Mouse (Mus musculus): ENCODE results near the gene Vsnl1. TPM values are rescaled to one million over a fixed set of nuclear protein-coding genes. Genes with fewer than 3 reads are reported as not detected.

The Vsnl1 gene
- polyA plus RNA-seq, 1 experiment from 2014 or later = 0.05 TPM

GRCm38 (mm10) chr12:11391244-11391949 lies 45.0 kb downstream of the Vsnl1 start:
- Histone ChIP-seq H3K27me3 (ENCODE audit: insufficient read depth, low read length) (no peaks in the 10 kb centered on the region), H3K4me3 (replicated peaks; ENCODE audit: low read depth, low read length) (no peak overlapping the region)

GRCm38 (mm10) chr12:11389141-11389540 lies 47.3 kb downstream of the Vsnl1 start:
- Histone ChIP-seq H3K4me2 (ENCODE audit: low read length) (no peak overlapping the region), H3K9me3 (replicated peaks; ENCODE audit: low read length) (no peaks in the 10 kb centered on the region), H3K9ac (ENCODE audit: low read depth, low read length) (no peak overlapping the region), H3K27ac (no peak overlapping the region), H3K4me1 (replicated peaks; ENCODE audit: insufficient read depth, low read length) (no peaks in the 10 kb centered on the region), H3K4me3 (replicated peaks; ENCODE audit: low read depth, low read length) (no peak overlapping the region), H3K27me3 (ENCODE audit: insufficient read depth, low read length) (no peaks in the 10 kb centered on the region), H3K36me3 (ENCODE audit: insufficient read depth, low read length) (no peaks in the 10 kb centered on the region)
- DNase-seq (ENCODE audit: low spot score) = no peak
- peak; percentile 13; the same call in 1 of the 2 replicates for ATAC-seq (replicated peaks; ENCODE audit: low FRiP score, low read depth)
- WGBS = 84% methylated on average over 7 of the region's 7 CpGs
- no peak for TF ChIP-seq CTCF (IDR thresholded peaks at IDR 0.05; ENCODE audit: low read depth)

More at GRCm38 (mm10) chr12:11391244-11391949, 45.0 kb downstream of the Vsnl1 start:
- TF ChIP-seq CTCF (IDR thresholded peaks at IDR 0.05; ENCODE audit: low read depth) = no peak
- ATAC-seq (replicated peaks; ENCODE audit: low FRiP score, low read depth) = 0 out of 2 replicates have a peak, but pooled peaks have one; percentile 25
- no peaks in the 10 kb centered on the region for H3K36me3 ChIP-seq (ENCODE audit: insufficient read depth, low read length)
- 45% methylated on average over 7 of the region's 7 CpGs for WGBS
- H3K4me1 ChIP-seq (replicated peaks; ENCODE audit: insufficient read depth, low read length) = no peaks in the 10 kb centered on the region
- H3K9me3 ChIP-seq (replicated peaks; ENCODE audit: low read length) = no peaks in the 10 kb centered on the region
- H3K27ac ChIP-seq = no peak overlapping the region
- H3K4me2 ChIP-seq (ENCODE audit: low read length) = no peak overlapping the region
- peak; percentile 57 for DNase-seq (ENCODE audit: low spot score)
- H3K9ac ChIP-seq (ENCODE audit: low read depth, low read length) = no peak overlapping the region

- no peak overlapping the region for H3K4me3 ChIP-seq (replicated peaks; ENCODE audit: low read depth, low read length)
- no peaks in the 10 kb centered on the region for H3K36me3 ChIP-seq (ENCODE audit: insufficient read depth, low read length)
- ATAC-seq (replicated peaks; ENCODE audit: low FRiP score, low read depth) (no peak), DNase-seq (ENCODE audit: low spot score) (no peak)
- no peak overlapping the region for H3K27ac ChIP-seq
- H3K9ac ChIP-seq (ENCODE audit: low read depth, low read length) = no peak overlapping the region
- WGBS = 87% methylated on average over 1 of the region's 1 CpGs
- no peaks in the 10 kb centered on the region for H3K4me1 ChIP-seq (replicated peaks; ENCODE audit: insufficient read depth, low read length)
- no peaks in the 10 kb centered on the region for H3K27me3 ChIP-seq (ENCODE audit: insufficient read depth, low read length)
- no peaks in the 10 kb centered on the region for H3K9me3 ChIP-seq (replicated peaks; ENCODE audit: low read length)
- no peak overlapping the region for H3K4me2 ChIP-seq (ENCODE audit: low read length)
- TF ChIP-seq CTCF (IDR thresholded peaks at IDR 0.05; ENCODE audit: low read depth) = no peak
Observed at GRCm38 (mm10) chr12:11384754-11385153, 51.7 kb downstream of the Vsnl1 start.

GRCm38 (mm10) chr12:11379396-11379795 lies 57.0 kb downstream of the Vsnl1 start:
- TF ChIP-seq CTCF (IDR thresholded peaks at IDR 0.05; ENCODE audit: low read depth) = no peak
- no peak overlapping the region for H3K4me2 ChIP-seq (ENCODE audit: low read length)
- DNase-seq (ENCODE audit: low spot score) = no peak
- H3K9me3 ChIP-seq (replicated peaks; ENCODE audit: low read length) = no peaks in the 10 kb centered on the region
- H3K36me3 ChIP-seq (ENCODE audit: insufficient read depth, low read length) = no peaks in the 10 kb centered on the region
- no peak overlapping the region for H3K27ac ChIP-seq
- H3K27me3 ChIP-seq (ENCODE audit: insufficient read depth, low read length) = no peaks in the 10 kb centered on the region
- no peak overlapping the region for H3K9ac ChIP-seq (ENCODE audit: low read depth, low read length)
- no peaks in the 10 kb centered on the region for H3K4me1 ChIP-seq (replicated peaks; ENCODE audit: insufficient read depth, low read length)
- H3K4me3 ChIP-seq (replicated peaks; ENCODE audit: low read depth, low read length) = no peak overlapping the region
- 66% methylated on average over 2 of the region's 2 CpGs for WGBS
- no peak for ATAC-seq (replicated peaks; ENCODE audit: low FRiP score, low read depth)

- Histone ChIP-seq H3K9ac (ENCODE audit: low read depth, low read length) (no peak overlapping the region), H3K4me1 (replicated peaks; ENCODE audit: insufficient read depth, low read length) (no peaks in the 10 kb centered on the region), H3K4me3 (replicated peaks; ENCODE audit: low read depth, low read length) (no peak overlapping the region), H3K4me2 (ENCODE audit: low read length) (no peak overlapping the region), H3K9me3 (replicated peaks; ENCODE audit: low read length) (no peaks in the 10 kb centered on the region), H3K27me3 (ENCODE audit: insufficient read depth, low read length) (no peaks in the 10 kb centered on the region), H3K27ac (no peak overlapping the region), H3K36me3 (ENCODE audit: insufficient read depth, low read length) (no peaks in the 10 kb centered on the region)
- no peak for TF ChIP-seq CTCF (IDR thresholded peaks at IDR 0.05; ENCODE audit: low read depth)
- DNase-seq (ENCODE audit: low spot score) (no peak), ATAC-seq (replicated peaks; ENCODE audit: low FRiP score, low read depth) (no peak)
- 68% methylated on average over 4 of the region's 4 CpGs for WGBS
Observed at GRCm38 (mm10) chr12:11370056-11370455, 66.4 kb downstream of the Vsnl1 start.

GRCm38 (mm10) chr12:11367099-11367765 lies 69.2 kb downstream of the Vsnl1 start:
- no peak overlapping the region for H3K4me2 ChIP-seq (ENCODE audit: low read length)
- no peaks in the 10 kb centered on the region for H3K27me3 ChIP-seq (ENCODE audit: insufficient read depth, low read length)
- no peak for DNase-seq (ENCODE audit: low spot score)
- 49% methylated on average over 3 of the region's 3 CpGs for WGBS
- H3K4me3 ChIP-seq (replicated peaks; ENCODE audit: low read depth, low read length) = no peak overlapping the region
- no peaks in the 10 kb centered on the region for H3K9me3 ChIP-seq (replicated peaks; ENCODE audit: low read length)
- ATAC-seq (replicated peaks; ENCODE audit: low FRiP score, low read depth) = no peak
- H3K9ac ChIP-seq (ENCODE audit: low read depth, low read length) = no peak overlapping the region
- no peak for TF ChIP-seq CTCF (IDR thresholded peaks at IDR 0.05; ENCODE audit: low read depth)
- no peaks in the 10 kb centered on the region for H3K4me1 ChIP-seq (replicated peaks; ENCODE audit: insufficient read depth, low read length)
- H3K27ac ChIP-seq = no peak overlapping the region
- H3K36me3 ChIP-seq (ENCODE audit: insufficient read depth, low read length) = no peaks in the 10 kb centered on the region
